Mouse (Mus musculus) hindbrain, postnatal 0 days (tissue): Measurements from ENCODE around the gene Disc1. TPM values are rescaled to one million over a fixed set of nuclear protein-coding genes. Genes with fewer than 3 reads are reported as not detected.

Experiments used
- ATAC-seq: fragments of 200-750 bp; cut with Nextera tagmentation; 2 replicates; pipeline ENCODE4 v1.8.0; 2017; ENCODE audit warnings: mild to moderate bottlenecking, moderate TSS enrichment, moderate library complexity
- DNase-seq: peaks from one replicate; pipeline ENCODE4 v3.0.0-alpha.2; 2015; ENCODE audit warnings: low spot score
- H3K27ac ChIP-seq: fragments of 300-500 bp; sonication (generic); 2 replicates; pipeline ENCODE4 v1.5.1; 2014; ENCODE audit warnings: mild to moderate bottlenecking
- H3K27me3 ChIP-seq: fragments of 300-500 bp; sonication (generic); 2 replicates; pipeline ENCODE4 v1.6.1; 2014; ENCODE audit warnings: low read length, mixed read lengths; ENCODE audit not compliant: insufficient read depth
- H3K36me3 ChIP-seq: fragments of 300-500 bp; sonication (generic); 2 replicates; pipeline ENCODE4 v1.6.1; 2014; ENCODE audit warnings: low read length, mixed read lengths; ENCODE audit not compliant: insufficient read depth
- H3K4me1 ChIP-seq: fragments of 300-500 bp; sonication (generic); 2 replicates; pipeline ENCODE4 v1.6.1; 2014; ENCODE audit warnings: antibody characterized with exemption, low read length, mixed read lengths; ENCODE audit not compliant: insufficient read depth
- H3K4me2 ChIP-seq: fragments of 300-500 bp; sonication (generic); 2 replicates; pipeline ENCODE4 v1.6.1; 2014; ENCODE audit warnings: low read depth, mild to moderate bottlenecking, low read length, moderate library complexity, mixed read lengths
- H3K4me3 ChIP-seq: fragments of 300-500 bp; sonication (generic); 2 replicates; pipeline ENCODE4 v1.5.1; 2014; ENCODE audit warnings: low read length
- H3K9ac ChIP-seq: fragments of 300-500 bp; sonication (generic); replicated peaks from 2 replicates; pipeline ENCODE4 v1.6.1; 2014; ENCODE audit warnings: mild to moderate bottlenecking, low read length, moderate library complexity, mixed read lengths
- H3K9me3 ChIP-seq: fragments of 300-500 bp; sonication (generic); 2 replicates; pipeline ENCODE4 v1.6.1; 2016; ENCODE audit warnings: low read length, mixed read lengths
- CTCF ChIP-seq: IDR thresholded peaks from 2 replicates; pipeline ENCODE4 v1.5.1; 2016; ENCODE audit warnings: antibody characterized with exemption, control low read depth, low read depth
- WGBS: fragments of 180-500 bp; shearing (Covaris S2); extraction: QIAGEN DNeasy Blood & Tissue Kit; methylation state at CpG from one replicate; pipeline ENCODE4 v1.1.7; 2014; 5-methylcytosine and 5-hydroxymethylcytosine counted together
- polyA plus RNA-seq: library from polyadenylated mRNA; unstranded; fragments of >200 nt; fragmentation: Nextera tagmentation; extraction: Ambion mirVana; gene quantifications from 2 replicates; pipeline ENCODE4 v1.2.1, GENCODE M21; 2015
- total RNA-seq: library from RNA; depleted of rRNA; stranded (reverse); fragments of >200 nt; gene quantifications from 2 replicates; pipeline ENCODE4 v1.2.3, GENCODE M21; 2014

Gene Disc1
- total and polyA plus RNA-seq, 2 experiments from 2014 or later = 2.5 to 10.7 TPM

GRCm38 (mm10) chr8:125115321-125115720 lies 61.3 kb downstream of the Disc1 start:
- no peaks in the 10 kb centered on the region for H3K36me3 ChIP-seq
- no peaks in the 10 kb centered on the region for H3K9me3 ChIP-seq
- no peak for DNase-seq
- H3K27me3 ChIP-seq = no peaks in the 10 kb centered on the region
- H3K4me2 ChIP-seq = no peak overlapping the region
- no peak overlapping the region for H3K27ac ChIP-seq
- whole genome bisulfite sequencing = 64% methylated on average over 5 of the region's 5 CpGs
- ATAC-seq = no peak
- no peak overlapping the region for H3K9ac ChIP-seq
- H3K4me3 ChIP-seq = no peak overlapping the region
- H3K4me1 ChIP-seq = peaks cover 8% of the 10 kb centered on the region; the same call in 1 of the 2 replicates
- TF ChIP-seq CTCF = no peak

DNA sequence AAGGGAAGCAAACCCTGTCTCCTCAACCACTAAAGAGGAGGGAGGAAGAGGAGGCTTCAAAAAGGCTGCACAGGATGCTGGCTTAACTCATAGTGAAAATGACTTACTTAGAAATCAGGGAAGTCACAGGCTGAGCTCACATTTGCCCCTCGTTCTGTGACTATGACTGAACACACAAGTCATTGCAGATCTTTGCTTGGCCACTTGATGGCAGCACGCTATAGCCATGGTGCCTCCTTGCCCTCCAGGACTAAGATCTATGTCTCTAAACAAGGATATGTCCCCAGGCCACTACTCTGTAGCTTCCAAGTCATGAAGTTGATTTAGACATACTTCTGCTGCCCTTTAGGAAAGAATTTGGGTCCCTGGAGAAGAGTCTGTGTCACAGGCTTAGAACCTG lies 62.6 kb downstream of the Disc1 start:
- 7% methylated on average over 2 of the region's 2 CpGs for WGBS
- peak; percentile 32; the same call in 1 of the 2 replicates for ATAC-seq

DNA sequence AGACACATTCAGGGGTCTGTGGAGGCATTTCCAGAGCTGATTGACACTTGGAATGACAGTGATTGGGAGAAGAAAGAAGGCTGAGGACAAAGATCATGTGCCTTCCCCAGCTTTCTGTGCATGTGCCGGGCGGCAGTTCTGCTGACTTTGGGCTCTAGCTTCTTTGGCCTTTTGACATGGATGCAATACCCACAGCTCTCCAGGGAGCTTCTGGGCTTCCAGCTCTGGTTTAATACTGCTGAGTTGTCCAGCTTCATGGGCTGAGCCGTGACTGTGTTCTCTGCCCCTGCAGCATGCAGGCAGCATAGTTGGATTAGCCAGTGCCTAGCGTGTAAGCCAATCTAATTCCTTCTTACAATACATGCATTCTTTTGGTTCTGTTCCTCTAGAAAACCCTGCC lies 72.5 kb downstream of the Disc1 start:
- Histone ChIP-seq H3K9me3 (no peaks in the 10 kb centered on the region), H3K4me1 (no peaks in the 10 kb centered on the region), H3K27me3 (no peaks in the 10 kb centered on the region), H3K9ac (no peak overlapping the region), H3K36me3 (no peaks in the 10 kb centered on the region), H3K4me2 (no peak overlapping the region), H3K27ac (no peak overlapping the region), H3K4me3 (no peak overlapping the region)
- ATAC-seq (no peak), DNase-seq (no peak)
- no peak for TF ChIP-seq CTCF
- 60% methylated on average over 4 of the region's 4 CpGs for WGBS

More for the DNA sequence above, 62.6 kb downstream of the Disc1 start:
- no peak overlapping the region for H3K4me3 ChIP-seq
- peak; percentile 80 for DNase-seq
- no peak overlapping the region for H3K4me2 ChIP-seq
- H3K27me3 ChIP-seq = no peaks in the 10 kb centered on the region
- no peak overlapping the region for H3K9ac ChIP-seq
- H3K9me3 ChIP-seq = no peaks in the 10 kb centered on the region
- H3K27ac ChIP-seq = no peak overlapping the region
- peaks cover 8% of the 10 kb centered on the region; the same call in 1 of the 2 replicates for H3K4me1 ChIP-seq
- peak; percentile 89 for TF ChIP-seq CTCF
- H3K36me3 ChIP-seq = no peaks in the 10 kb centered on the region

- Histone ChIP-seq H3K4me2 (no peak overlapping the region), H3K4me1 (no peaks in the 10 kb centered on the region), H3K27me3 (no peaks in the 10 kb centered on the region), H3K27ac (no peak overlapping the region), H3K9ac (no peak overlapping the region), H3K36me3 (no peaks in the 10 kb centered on the region), H3K4me3 (no peak overlapping the region), H3K9me3 (no peaks in the 10 kb centered on the region)
- DNase-seq (no peak), ATAC-seq (no peak)
- WGBS = 83% methylated on average over 7 of the region's 7 CpGs
- TF ChIP-seq CTCF = no peak
Measured at GRCm38 (mm10) chr8:125127621-125128020, 73.6 kb downstream of the Disc1 start.

DNA sequence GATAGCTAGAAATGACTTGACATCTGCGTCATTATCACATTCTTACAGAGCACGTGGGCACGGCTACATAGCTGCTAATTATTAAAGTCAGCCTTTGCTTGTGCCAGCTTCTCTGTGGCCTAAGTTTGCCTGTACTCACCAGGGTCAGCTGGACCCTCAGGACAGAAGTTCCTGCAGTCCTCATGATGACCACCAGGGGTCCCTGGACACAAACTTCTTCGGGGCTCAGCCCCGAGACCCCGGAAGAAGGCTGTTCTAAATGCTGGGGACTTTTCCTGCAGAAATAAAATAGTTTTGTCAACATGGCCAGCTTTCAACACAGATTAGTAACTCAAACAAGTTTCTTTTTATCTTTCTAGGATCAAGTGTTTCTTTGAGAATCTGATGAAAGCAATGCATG lies 74.3 kb downstream of the Disc1 start:
- no peaks in the 10 kb centered on the region for H3K36me3 ChIP-seq
- no peaks in the 10 kb centered on the region for H3K9me3 ChIP-seq
- no peak overlapping the region for H3K4me2 ChIP-seq
- H3K27me3 ChIP-seq = no peaks in the 10 kb centered on the region
- no peak overlapping the region for H3K4me3 ChIP-seq
- no peak overlapping the region for H3K27ac ChIP-seq
- ATAC-seq = no peak
- TF ChIP-seq CTCF = peak; percentile 86
- 23% methylated on average over 6 of the region's 6 CpGs for WGBS
- H3K9ac ChIP-seq = no peak overlapping the region
- H3K4me1 ChIP-seq = no peaks in the 10 kb centered on the region
- DNase-seq = peak; percentile 82

DNA sequence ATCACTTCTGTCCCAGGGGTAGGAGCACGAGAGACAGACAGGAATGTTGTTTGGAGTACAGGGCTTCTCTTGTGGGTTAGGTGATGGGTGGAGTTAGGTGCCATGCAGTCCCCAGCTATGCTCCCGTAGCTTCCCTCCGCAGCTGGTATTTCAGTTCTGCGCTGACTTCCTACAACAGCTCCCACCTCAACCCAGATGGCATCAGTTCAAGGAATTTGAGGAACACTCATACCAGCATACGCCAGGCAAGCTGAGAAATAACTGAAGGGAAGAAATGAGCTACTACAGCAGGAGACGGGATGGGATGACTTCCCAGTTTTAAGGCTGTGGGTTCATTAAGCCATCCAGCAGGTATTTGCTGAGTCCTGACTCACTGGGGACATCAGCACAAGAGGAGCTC lies 76.8 kb downstream of the Disc1 start:
- Histone ChIP-seq H3K9me3 (no peaks in the 10 kb centered on the region), H3K27ac (no peak overlapping the region), H3K27me3 (no peaks in the 10 kb centered on the region), H3K36me3 (no peaks in the 10 kb centered on the region), H3K9ac (no peak overlapping the region), H3K4me2 (no peak overlapping the region), H3K4me1 (no peaks in the 10 kb centered on the region), H3K4me3 (no peak overlapping the region)
- DNase-seq (no peak), ATAC-seq (no peak)
- no peak for TF ChIP-seq CTCF
- 75% methylated on average over 6 of the region's 6 CpGs for WGBS

GRCm38 (mm10) chr8:125131265-125131664 lies 77.3 kb downstream of the Disc1 start:
- H3K4me1 ChIP-seq = no peaks in the 10 kb centered on the region
- TF ChIP-seq CTCF = no peak
- H3K9me3 ChIP-seq = no peaks in the 10 kb centered on the region

More at GRCm38 (mm10) chr8:125131265-125131664, 77.3 kb downstream of the Disc1 start:
- ATAC-seq = no peak
- Histone ChIP-seq H3K4me2 (no peak overlapping the region), H3K27me3 (no peaks in the 10 kb centered on the region), H3K36me3 (no peaks in the 10 kb centered on the region), H3K9ac (no peak overlapping the region), H3K27ac (no peak overlapping the region), H3K4me3 (no peak overlapping the region)
- 77% methylated on average over 7 of the region's 7 CpGs for WGBS
- no peak for DNase-seq
